Mouse (Mus musculus) G1E-ER4 (cell line): ENCODE data around the gene Tecr. TPM values are rescaled to one million over a fixed set of nuclear protein-coding genes. Genes with fewer than 3 reads are reported as not detected.

Source experiments
- GATA1 ChIP-seq: IDR thresholded peaks from one replicate; pipeline ENCODE4 v1.8.0; 2012; ENCODE audit warnings: low read length, inconsistent platforms
- polyA plus RNA-seq: library from polyadenylated mRNA; stranded (reverse); fragments of >175 nt; gene quantifications from 2 replicates; pipeline ENCODE4 v1.2.3, GENCODE M21; 2012

The Tecr gene
- polyA plus RNA-seq, 1 experiment = 121 TPM

- no peak for TF ChIP-seq GATA1
Measured at GRCm38 (mm10) chr8:83624739-83625138, 17.0 kb upstream of the Tecr start.

DNA sequence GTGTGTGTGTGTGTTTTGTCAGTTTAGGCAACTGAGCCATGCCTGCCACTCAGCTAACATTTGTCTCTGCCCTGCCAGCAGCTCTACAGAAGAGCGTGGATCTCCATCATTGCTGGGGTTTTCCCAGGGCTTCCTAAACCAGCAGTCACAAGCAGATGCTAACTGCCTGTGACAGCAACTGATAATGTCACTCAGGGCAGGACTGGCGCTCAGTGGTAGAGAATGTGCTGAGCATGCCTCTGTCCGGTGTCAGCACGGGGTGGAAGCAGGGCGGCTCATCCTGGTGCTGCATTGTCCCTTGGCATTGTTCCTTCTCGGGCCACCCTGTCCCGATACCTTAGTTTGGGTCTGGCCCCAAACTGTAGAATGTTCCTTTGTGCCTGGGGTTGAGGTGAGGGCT lies 15.8 kb upstream of the Tecr start:
- TF ChIP-seq GATA1 = no peak

DNA sequence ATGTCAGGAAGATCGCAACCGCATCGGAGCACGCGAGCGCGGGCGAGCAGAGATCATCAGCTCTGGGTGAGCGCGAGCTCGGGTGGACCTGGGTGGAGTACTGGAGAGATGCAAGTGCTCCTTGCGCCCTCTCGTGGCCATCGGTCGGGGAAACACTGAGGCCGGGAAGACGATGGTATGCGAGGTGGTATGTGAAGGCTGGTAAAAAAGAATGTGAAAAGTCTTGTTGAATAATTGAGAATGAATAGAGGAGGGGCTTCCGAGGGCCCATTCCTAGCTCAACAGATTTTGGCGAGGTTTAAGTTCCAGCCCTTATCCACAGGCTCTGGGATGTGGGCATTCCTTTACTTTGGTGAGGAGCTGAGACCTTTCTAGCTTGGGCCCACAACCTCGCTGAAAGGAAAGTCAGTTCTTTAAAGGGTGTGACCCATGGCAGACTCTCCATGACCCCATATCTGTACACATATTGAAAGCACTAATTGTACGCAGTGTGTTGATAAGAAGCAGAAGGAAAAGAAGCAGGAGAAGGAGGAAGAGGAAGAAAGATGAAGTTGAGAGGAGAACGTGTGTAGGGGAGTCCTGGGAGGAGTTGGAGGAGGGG lies 14.7 kb upstream of the Tecr start:
- TF ChIP-seq GATA1 = no peak

GRCm38 (mm10) chr8:83621691-83622388 lies 14.1 kb upstream of the Tecr start:
- no peak for TF ChIP-seq GATA1

DNA sequence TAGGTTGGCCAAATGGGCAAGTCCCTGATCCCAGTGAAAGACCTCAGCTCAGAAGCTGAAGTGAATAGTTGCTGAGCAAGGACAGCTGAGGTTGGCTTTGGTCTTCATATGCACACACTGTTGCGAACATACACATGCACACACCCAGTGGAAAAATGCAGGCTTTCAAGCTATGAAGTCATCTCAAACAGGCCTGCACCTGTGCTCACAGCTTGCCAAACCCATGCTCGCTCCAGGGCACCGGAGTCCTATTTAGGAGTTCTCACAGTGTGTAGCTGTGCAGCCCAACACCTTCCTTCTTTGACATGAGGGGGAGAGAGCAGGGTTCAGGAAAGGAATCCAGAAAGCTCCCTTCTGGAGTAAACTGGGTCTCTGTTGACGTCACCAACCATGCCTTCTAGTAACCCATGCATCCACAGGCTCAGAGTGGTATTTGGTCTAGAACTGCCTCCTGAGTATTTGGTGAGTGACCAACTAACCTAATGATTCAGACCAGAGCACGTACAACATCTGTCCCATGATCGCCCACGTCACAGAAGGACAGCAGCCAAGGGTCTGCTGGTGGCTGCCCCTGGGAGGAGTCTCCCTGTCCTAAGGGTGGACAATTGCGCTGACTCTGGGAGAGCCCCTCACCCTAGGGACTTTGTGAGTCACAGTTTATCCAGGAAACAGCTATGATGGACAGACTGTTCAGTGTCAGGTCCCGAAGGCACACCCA lies 12.0 kb upstream of the Tecr start:
- no peak for TF ChIP-seq GATA1

- TF ChIP-seq GATA1 = no peak
Measured at GRCm38 (mm10) chr8:83618566-83618965, 10.8 kb upstream of the Tecr start.

GRCm38 (mm10) chr8:83617111-83617510 lies 9.3 kb upstream of the Tecr start:
- no peak for TF ChIP-seq GATA1

GRCm38 (mm10) chr8:83616625-83617024 lies 8.9 kb upstream of the Tecr start:
- TF ChIP-seq GATA1 = no peak

GRCm38 (mm10) chr8:83613695-83614094 lies 5.9 kb upstream of the Tecr start:
- no peak for TF ChIP-seq GATA1

DNA sequence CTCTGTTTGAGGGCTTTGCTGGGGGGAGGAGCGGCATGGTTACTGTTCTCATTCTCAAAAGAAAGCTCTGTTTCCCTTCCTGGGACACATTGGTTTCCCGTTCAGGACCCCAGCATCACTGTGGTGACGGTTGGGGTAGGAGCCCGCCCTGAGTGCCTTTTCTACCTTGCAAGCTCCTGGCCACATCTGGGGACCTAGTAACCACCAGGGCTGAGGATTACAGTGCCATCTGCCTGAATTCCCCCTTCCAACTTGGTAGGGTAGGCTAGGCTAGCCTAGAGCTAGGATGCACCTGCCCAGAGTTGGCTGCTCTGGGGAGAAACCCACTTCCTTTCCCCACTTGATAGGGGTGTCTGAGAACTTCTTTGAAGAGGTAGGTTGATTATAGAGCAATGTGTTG lies 4.2 kb upstream of the Tecr start:
- TF ChIP-seq GATA1 = no peak

GRCm38 (mm10) chr8:83609547-83610180 lies 1.9 kb upstream of the Tecr start:
- TF ChIP-seq GATA1 = no peak

DNA sequence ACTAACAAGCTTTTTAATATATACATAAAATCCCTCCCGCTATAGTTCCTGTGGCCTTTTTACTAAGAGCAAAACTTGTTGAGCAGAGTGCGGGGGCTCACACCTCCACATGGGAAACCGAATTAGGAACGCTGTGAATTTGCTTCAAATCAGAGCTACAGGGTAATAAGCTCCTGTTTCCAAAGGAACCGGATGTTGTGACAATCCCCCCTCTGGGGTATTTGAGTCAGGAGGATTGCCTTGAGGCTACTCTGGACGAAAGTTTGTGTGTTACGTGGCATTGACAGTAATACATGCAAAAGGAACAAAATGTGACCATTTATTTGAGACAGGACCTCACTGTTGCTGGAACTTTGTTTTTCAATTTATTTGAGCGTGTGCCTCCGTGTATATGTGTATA lies 1.3 kb upstream of the Tecr start:
- TF ChIP-seq GATA1 = no peak

GRCm38 (mm10) chr8:83608398-83608829 lies 643 bp upstream of the Tecr start:
- TF ChIP-seq GATA1 = no peak

DNA sequence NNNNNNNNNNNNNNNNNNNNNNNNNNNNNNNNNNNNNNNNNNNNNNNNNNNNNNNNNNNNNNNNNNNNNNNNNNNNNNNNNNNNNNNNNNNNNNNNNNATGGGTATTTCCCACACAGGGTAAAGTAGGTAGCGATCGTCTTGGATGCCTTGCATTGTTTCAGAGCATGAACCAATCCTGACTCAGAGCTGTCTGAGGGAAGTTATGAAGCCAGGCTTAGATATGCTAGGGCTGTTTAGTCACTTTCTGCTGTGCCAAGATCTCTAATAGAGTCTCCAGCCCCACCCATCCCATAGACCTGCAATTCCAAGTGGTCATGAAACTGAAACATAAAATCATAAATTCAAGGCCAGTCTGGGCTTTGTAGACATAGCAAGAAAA lies 5.1 kb downstream of the Tecr start:
- TF ChIP-seq GATA1 = no peak

- no peak for TF ChIP-seq GATA1
Measured at GRCm38 (mm10) chr8:83599814-83600213, 8.0 kb downstream of the Tecr start.

- TF ChIP-seq GATA1 = no peak
Measured at GRCm38 (mm10) chr8:83598146-83598545, 9.6 kb downstream of the Tecr start.
